Mouse (Mus musculus): ENCODE results near the gene Nosip. TPM values are rescaled to one million over a fixed set of nuclear protein-coding genes. Genes with fewer than 3 reads are reported as not detected.
"Not testable (repeated sequence)": the region's sequence is repeated elsewhere in the genome, so short reads cannot be mapped to it uniquely, and the experiment has no call there.

The Nosip gene
- total RNA-seq, 1 experiment from 2014 or later = 57.3 TPM

DNA sequence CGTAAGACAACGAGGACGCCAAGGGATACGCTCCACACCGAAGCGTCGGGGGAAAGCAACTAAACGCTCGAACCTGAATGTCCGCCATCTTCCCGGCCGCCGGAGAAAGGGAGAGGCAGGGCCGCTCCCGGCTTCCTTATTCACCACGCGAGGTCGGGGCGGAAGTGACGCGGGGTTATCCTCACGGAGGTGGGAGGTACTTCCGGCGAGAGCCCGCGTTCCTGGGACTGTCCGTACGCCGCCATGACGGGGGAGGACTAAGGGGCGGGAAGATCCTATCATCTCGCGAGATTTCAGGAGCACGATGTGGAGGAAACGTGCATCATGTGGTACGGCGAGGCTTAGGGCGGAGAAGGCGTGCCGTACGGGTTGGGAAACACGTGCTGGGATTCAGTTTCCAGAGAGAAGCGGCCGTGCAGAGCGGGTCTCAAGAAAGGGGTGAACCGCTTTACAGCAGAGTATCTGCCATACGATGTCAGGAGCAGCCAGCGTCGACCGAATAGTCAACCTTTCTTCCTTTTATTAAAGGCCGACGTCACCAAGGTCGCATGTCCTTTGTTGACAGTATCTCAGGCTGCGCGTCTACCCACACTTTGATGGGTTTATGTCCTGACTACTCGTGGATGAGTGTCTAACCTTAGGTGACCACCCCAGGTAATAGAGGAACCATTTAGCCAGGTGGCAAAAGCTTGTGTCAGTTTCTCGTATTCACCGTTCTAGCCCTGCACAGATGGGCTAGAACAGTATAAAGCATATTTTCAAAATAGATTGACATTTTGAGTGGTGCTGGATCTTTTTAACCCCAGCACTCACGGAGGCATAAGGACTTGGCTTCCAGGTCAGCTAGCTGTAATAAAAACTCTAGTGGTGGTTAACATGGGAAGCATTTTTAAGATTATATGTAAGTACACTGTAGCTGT lies 62.3 kb downstream of the Nosip start, which contains the start of gene Rps11:
Gene Rps11 (minus strand): TSS at position 216 of the 920 bp plus-strand sequence.
- ATAC-seq (replicated peaks; ENCODE audit: insufficient number of reproducible peaks, low FRiP score, low TSS enrichment, poor library complexity, severe bottlenecking) = peak; percentile 81

DNA sequence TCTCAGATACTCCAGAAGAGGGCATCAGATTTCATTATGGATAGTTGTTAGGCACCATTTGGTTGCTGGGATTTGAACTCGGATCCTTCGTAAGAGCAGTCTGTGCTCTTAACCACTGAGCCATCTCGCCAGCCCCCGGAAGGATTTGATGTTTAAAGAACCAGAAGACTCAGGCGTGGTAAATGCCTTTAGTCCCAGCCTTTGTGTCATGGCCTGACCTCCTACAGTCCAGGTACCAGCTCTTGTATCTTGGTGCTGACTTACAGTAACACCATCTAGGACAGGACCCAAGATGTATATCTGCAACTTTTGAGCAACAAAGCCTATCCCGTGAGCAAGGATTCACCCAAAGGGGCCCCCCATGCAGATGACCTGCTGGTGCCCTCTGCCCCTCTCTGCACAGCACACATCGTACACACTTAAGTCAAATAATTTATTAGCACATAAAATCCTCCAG lies 62.9 kb downstream of the Nosip start:
- no peak for ATAC-seq (replicated peaks; ENCODE audit: insufficient number of reproducible peaks, low FRiP score, low TSS enrichment, poor library complexity, severe bottlenecking)

DNA sequence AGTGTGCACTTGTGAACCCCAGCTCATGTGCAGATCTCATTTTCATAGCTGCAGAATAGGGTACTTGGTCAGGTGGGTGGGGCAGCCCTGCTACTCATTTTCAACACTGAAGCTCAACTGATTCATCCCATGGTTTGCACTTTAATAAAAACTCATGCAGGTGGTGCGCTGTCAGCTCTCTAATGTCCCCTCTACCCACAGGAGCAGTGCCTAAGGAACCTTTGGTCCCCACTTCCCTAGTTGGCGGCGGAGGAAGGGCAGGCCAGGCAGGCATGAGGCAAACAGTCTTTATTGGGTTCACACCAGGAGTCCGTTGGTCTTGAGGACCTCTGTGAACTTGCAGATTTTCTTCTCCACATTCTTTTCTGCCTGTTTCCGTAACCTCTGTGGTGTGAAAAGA lies 63.4 kb downstream of the Nosip start:
- not testable (repeated sequence) for ATAC-seq (replicated peaks; ENCODE audit: insufficient number of reproducible peaks, low FRiP score, low TSS enrichment, poor library complexity, severe bottlenecking)

DNA sequence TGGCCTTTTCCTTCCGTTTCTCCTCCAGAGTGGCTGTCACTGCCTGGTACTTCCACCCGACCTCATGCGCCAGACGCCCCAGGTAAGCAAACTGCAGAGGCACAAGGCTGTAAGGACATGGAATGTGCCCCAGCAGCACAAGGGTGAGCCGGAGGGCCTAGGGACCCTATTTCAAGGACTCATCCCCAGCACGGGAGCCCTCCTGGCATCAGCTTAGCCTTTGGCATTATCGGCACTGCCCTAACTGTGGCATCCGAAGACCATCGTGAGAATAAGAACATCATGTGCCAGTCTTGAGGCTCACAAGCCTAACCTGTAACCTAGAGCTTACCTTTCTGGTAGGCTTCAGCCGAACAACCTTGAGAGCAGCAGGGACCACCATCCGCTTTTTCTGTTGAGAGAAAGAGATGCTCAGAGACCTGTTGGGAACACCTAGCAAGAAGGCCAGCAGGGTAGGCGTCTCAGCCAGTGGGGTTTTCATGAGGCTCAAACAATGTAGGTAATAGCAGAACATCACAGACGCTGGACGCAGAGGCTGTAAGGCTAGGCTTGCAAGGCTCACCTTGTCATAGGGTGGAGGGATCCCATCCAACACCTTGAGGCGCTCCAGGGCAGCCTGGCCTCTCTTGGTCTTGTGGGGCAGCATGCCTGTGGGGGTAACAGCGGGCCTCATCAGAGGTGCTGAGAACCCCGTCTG lies 64.1 kb downstream of the Nosip start:
- ATAC-seq (replicated peaks; ENCODE audit: insufficient number of reproducible peaks, low FRiP score, low TSS enrichment, poor library complexity, severe bottlenecking) = no peak

DNA sequence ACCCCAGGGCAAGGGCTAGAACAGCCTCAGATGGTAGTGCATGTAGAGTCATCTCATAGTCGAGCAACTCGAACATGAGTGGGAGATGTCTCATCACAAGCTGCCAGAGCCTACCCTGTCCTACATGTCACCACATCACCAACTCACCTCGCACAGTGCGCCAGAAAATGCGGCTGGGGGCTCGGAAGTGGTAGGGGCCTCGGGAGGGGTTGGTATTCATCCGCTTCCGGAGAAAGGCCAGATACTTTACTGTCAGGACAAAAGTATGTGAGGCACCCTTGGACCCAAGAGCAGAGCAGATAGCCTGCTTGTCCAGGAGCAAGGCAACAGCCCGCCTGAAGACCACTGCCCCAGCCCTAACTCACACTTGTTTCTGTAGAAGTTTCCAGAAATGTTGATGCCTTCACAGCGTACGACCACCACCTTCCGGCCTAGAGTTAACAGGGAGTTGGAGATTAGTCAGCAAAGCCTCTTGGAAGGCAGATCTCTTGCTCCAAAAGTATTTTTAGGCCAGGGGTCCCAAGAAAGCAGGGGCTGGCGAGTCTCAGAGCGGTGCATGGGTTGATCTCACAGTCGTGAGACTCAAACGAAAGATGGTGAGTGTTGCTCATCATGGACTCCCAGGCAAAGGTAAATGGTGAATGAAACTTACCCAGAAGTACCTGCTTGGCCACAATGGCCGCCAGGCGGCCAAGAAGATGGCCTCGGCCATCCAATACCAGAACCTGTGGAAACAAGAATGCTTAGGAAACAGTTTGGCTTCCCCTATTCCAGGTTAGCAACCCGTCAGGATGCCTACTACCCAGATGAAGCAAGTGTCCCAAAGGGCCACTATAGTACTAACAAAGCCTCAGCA lies 64.8 kb downstream of the Nosip start:
- ATAC-seq (replicated peaks; ENCODE audit: insufficient number of reproducible peaks, low FRiP score, low TSS enrichment, poor library complexity, severe bottlenecking) = no peak

Other genes starting within 250 kb of the Nosip start
- gene Nup62, start 246.3 kb upstream of the Nosip start, total RNA-seq (2017) = 34.3 to 35.3 TPM (median 35.2 TPM) in 3 replicates
- gene Il4i1, start 246.0 kb upstream of the Nosip start, total RNA-seq (2017) = 1.1 to 5.2 TPM (median 3.7 TPM) in 3 replicates
- 1.1 to 2.8 TPM (median 2.8 TPM) in 3 replicates for gene Atf5, start 245.8 kb upstream of the Nosip start, total RNA-seq (2017)
- gene Akt1s1, start 213.4 kb upstream of the Nosip start, total RNA-seq (2017) = 11.6 to 33.0 TPM (median 13.0 TPM) in 3 replicates
- 33.8 to 69.8 TPM (median 57.7 TPM) in 3 replicates for gene Tbc1d17, start 213.3 kb upstream of the Nosip start, total RNA-seq (2017)
- 68.9 to 89.5 TPM (median 71.5 TPM) in 3 replicates for gene Pnkp, start 205.3 kb upstream of the Nosip start, total RNA-seq (2017)
- 7.2 to 11.9 TPM (median 7.4 TPM) in 3 replicates for gene Ptov1, start 192.6 kb upstream of the Nosip start, total RNA-seq (2017)
- 8.2 to 15.1 TPM (median 8.9 TPM) in 3 replicates for gene Med25, start 169.7 kb upstream of the Nosip start, total RNA-seq (2017)
- 10.8 to 19.1 TPM (median 16.1 TPM) in 3 replicates for gene Fuz, start 166.3 kb upstream of the Nosip start, total RNA-seq (2017)
- gene Ap2a1, start 132.9 kb upstream of the Nosip start, total RNA-seq (2017) = 10.3 to 21.7 TPM (median 21.0 TPM) in 3 replicates
- not detected in 3 replicates for gene Tsks, start 119.2 kb upstream of the Nosip start, total RNA-seq (2017)
- gene Cpt1c, start 87.6 kb upstream of the Nosip start, total RNA-seq (2017) = not detected in 3 replicates
- 57.2 to 80.2 TPM (median 58.1 TPM) in 3 replicates for gene Prmt1, start 75.9 kb upstream of the Nosip start, total RNA-seq (2017)
- gene Irf3, start 64.8 kb upstream of the Nosip start, total RNA-seq (2017) = 83.1 to 122 TPM (median 104 TPM) in 3 replicates
- 2.7 to 13.0 TPM (median 7.7 TPM) in 3 replicates for gene Bcl2l12, start 63.7 kb upstream of the Nosip start, total RNA-seq (2017)
- gene Scaf1, start 46.1 kb upstream of the Nosip start, total RNA-seq (2017) = 15.3 to 21.1 TPM (median 16.7 TPM) in 3 replicates
- gene Rras, start 44.5 kb upstream of the Nosip start, total RNA-seq (2017) = 43.0 to 51.7 TPM (median 49.7 TPM) in 3 replicates
- 1.6 to 5.0 TPM (median 2.0 TPM) in 3 replicates for gene Prr12, start 9.5 kb upstream of the Nosip start, total RNA-seq (2017)
- gene Prrg2, start 248 bp downstream of the Nosip start, total RNA-seq (2017) = 1.5 to 12.8 TPM (median 3.7 TPM) in 3 replicates
- 6.2 to 20.1 TPM (median 15.3 TPM) in 3 replicates for gene Rcn3, start 29.8 kb downstream of the Nosip start, total RNA-seq (2017)
- gene Fcgrt, start 41.4 kb downstream of the Nosip start, total RNA-seq (2017) = 74.9 to 100 TPM (median 91.0 TPM) in 3 replicates
- 1,164 to 1,516 TPM (median 1,507 TPM) in 3 replicates for gene Rps11, start 62.0 kb downstream of the Nosip start, total RNA-seq (2017)
- gene Rpl13a, start 66.3 kb downstream of the Nosip start, total RNA-seq (2017) = 2,771 to 4,251 TPM (median 4,236 TPM) in 3 replicates
- 1.5 TPM in 1 of 3 replicates, not detected in the others for gene Gm45713, start 73.8 kb downstream of the Nosip start, total RNA-seq (2017)
- 35.3 to 62.4 TPM (median 36.7 TPM) in 3 replicates for gene Flt3l, start 74.0 kb downstream of the Nosip start, total RNA-seq (2017)
- 23.4 to 37.8 TPM (median 26.8 TPM) in 3 replicates for gene Pih1d1, start 91.9 kb downstream of the Nosip start, total RNA-seq (2017)
- 28.6 to 46.8 TPM (median 34.2 TPM) in 3 replicates for gene Aldh16a1, start 92.2 kb downstream of the Nosip start, total RNA-seq (2017)
- gene Slc17a7, start 101.5 kb downstream of the Nosip start, total RNA-seq (2017) = not detected in 3 replicates
- gene Gfy, start 117.1 kb downstream of the Nosip start, total RNA-seq (2017) = not detected in 3 replicates
- not detected in 3 replicates for gene Pth2, start 118.6 kb downstream of the Nosip start, total RNA-seq (2017)
- gene Ccdc155, start 142.5 kb downstream of the Nosip start, total RNA-seq (2017) = 0.75 TPM in 1 of 3 replicates, not detected in the others
- 4.7 to 8.7 TPM (median 6.1 TPM) in 3 replicates for gene Dkkl1, start 149.7 kb downstream of the Nosip start, total RNA-seq (2017)
- gene Tead2, start 153.3 kb downstream of the Nosip start, total RNA-seq (2017) = 0.48 to 2.5 TPM (median 0.64 TPM) in 3 replicates
- gene Cd37, start 176.7 kb downstream of the Nosip start, total RNA-seq (2017) = 112 to 185 TPM (median 125 TPM) in 3 replicates
- 0.64 TPM in 1 of 3 replicates, not detected in the others for gene Slc6a16, start 178.7 kb downstream of the Nosip start, total RNA-seq (2017)
- not detected in 3 replicates for gene Slc6a21, start 215.1 kb downstream of the Nosip start, total RNA-seq (2017)